14 mouse cellular contexts compared by ENCODE assay signal in genomic region chr2:116019466-116019794, GRCm38 (mm10). TPM values are rescaled to one million over a fixed set of nuclear protein-coding genes. Genes with fewer than 3 reads are reported as not detected.
DNase-seq lines count a peak whose midpoint lies in the region; ATAC-seq lines count a peak whose summit lies in the region.
"Had no signal": no experiment of that assay in that cellular context is flagged by ENCODE, and none has a peak within 500 bp of the region (broad histone marks: within the 10 kb centered on the region; RNA-seq: fewer than 3 reads in every experiment).

No protein-coding gene starts in this region.

- intact Hi-C loops in heart, postnatal 10 days (cut with DNase I): no loop called here

- H3K27me3 ChIP-seq in heart, embryonic 10.5 days (ENCODE audit: insufficient read depth, poor library complexity, severe bottlenecking): no peaks in the 10 kb centered on the region
- H3K27me3 ChIP-seq in embryonic facial prominence, embryonic 12.5 days: no peaks in the 10 kb centered on the region
- H3K27me3 ChIP-seq in hindbrain, embryonic 16.5 days (replicated peaks; ENCODE audit: control insufficient read depth, insufficient read depth, low read length): no peaks in the 10 kb centered on the region
- H3K27me3 ChIP-seq in neural tube, embryonic 11.5 days (ENCODE audit: control insufficient read depth, insufficient read depth, low read length): no peaks in the 10 kb centered on the region
- H3K27me3 ChIP-seq: heart, embryonic 15.5 days; liver, embryonic 13.5 days had no signal

- ATAC-seq in embryonic facial prominence, embryonic 12.5 days (ENCODE audit: insufficient number of reproducible peaks, insufficient read depth, low FRiP score, low TSS enrichment): no peak
- ATAC-seq in hindbrain, embryonic 16.5 days: peak; percentile 31; the same call in 1 of the 2 replicates
- ATAC-seq in neural tube, embryonic 11.5 days (ENCODE audit: insufficient read depth, low FRiP score, low TSS enrichment): peak; percentile 16

- peaks cover 40% of the 10 kb centered on the region for H3K4me1 ChIP-seq in heart, embryonic 10.5 days
- H3K4me1 ChIP-seq in embryonic facial prominence, embryonic 12.5 days: peaks cover 26% of the 10 kb centered on the region
- H3K4me1 ChIP-seq in hindbrain, embryonic 16.5 days (ENCODE audit: control insufficient read depth, insufficient read depth, low read depth, low read length): peaks cover 26% of the 10 kb centered on the region
- peaks cover 32% of the 10 kb centered on the region for H3K4me1 ChIP-seq in neural tube, embryonic 11.5 days (ENCODE audit: control insufficient read depth, insufficient read depth, low read length)

- WGBS in heart, embryonic 10.5 days: 75% methylated on average over 6 of the region's 6 CpGs
- WGBS in embryonic facial prominence, embryonic 12.5 days: 47% methylated on average over 6 of the region's 6 CpGs
- 24% methylated on average over 6 of the region's 6 CpGs for WGBS in hindbrain, embryonic 16.5 days
- WGBS in neural tube, embryonic 11.5 days: 26% methylated on average over 6 of the region's 6 CpGs

- no peak for DNase-seq in heart, embryonic 10.5 days (ENCODE audit: low spot score)
- DNase-seq in heart, postnatal 10 days: no peak
- peak; percentile 56 for DNase-seq in neural tube, embryonic 11.5 days (ENCODE audit: low spot score)
- DNase-seq in cerebellum, postnatal 25 days: no peak
- DNase-seq in left cerebral cortex, adult 9 months (ENCODE audit: low spot score in 2 of 2): no peak
- no peak for DNase-seq in thymus, postnatal 10 days (ENCODE audit: low spot score in 2 of 2)
- DNase-seq: adrenal gland, postnatal 36 days; cerebellum, postnatal 36 days; liver, embryonic 13.5 days had no signal

- H3K36me3 ChIP-seq in heart, embryonic 10.5 days: peaks cover 28% of the 10 kb centered on the region; the same call in 1 of the 2 replicates
- no peaks in the 10 kb centered on the region for H3K36me3 ChIP-seq in embryonic facial prominence, embryonic 12.5 days
- H3K36me3 ChIP-seq in hindbrain, embryonic 16.5 days (ENCODE audit: control insufficient read depth, insufficient read depth, low read length): no peaks in the 10 kb centered on the region
- H3K36me3 ChIP-seq in neural tube, embryonic 11.5 days (ENCODE audit: control insufficient read depth, insufficient read depth, low read length): no peaks in the 10 kb centered on the region
- H3K36me3 ChIP-seq: liver, embryonic 13.5 days had no signal

- H3K4me3 ChIP-seq in heart, embryonic 10.5 days: no peak overlapping the region
- no peak overlapping the region for H3K4me3 ChIP-seq in embryonic facial prominence, embryonic 12.5 days
- no peak overlapping the region for H3K4me3 ChIP-seq in hindbrain, embryonic 16.5 days (ENCODE audit: low read length)
- no peak overlapping the region for H3K4me3 ChIP-seq in neural tube, embryonic 11.5 days (ENCODE audit: low read depth, low read length)
- H3K4me3 ChIP-seq: heart, embryonic 15.5 days; layer of hippocampus, adult 2 months; liver, embryonic 13.5 days had no signal

- no peak overlapping the region for H3K4me2 ChIP-seq in embryonic facial prominence, embryonic 12.5 days (replicated peaks)
- no peak overlapping the region; the same call in 1 of the 2 replicates for H3K4me2 ChIP-seq in hindbrain, embryonic 16.5 days (ENCODE audit: low read length)
- peak overlapping the region; percentile 10; the same call in 1 of the 2 replicates for H3K4me2 ChIP-seq in neural tube, embryonic 11.5 days (ENCODE audit: low read depth)
- H3K4me2 ChIP-seq: heart, embryonic 15.5 days; liver, embryonic 13.5 days had no signal

- peak overlapping the region; percentile 75 for H3K27ac ChIP-seq in heart, embryonic 10.5 days
- 0 out of 2 replicates have a peak overlapping the region, but pooled peaks have one; percentile 37 for H3K27ac ChIP-seq in embryonic facial prominence, embryonic 12.5 days
- peak overlapping the region; percentile 68 for H3K27ac ChIP-seq in hindbrain, embryonic 16.5 days (ENCODE audit: low read depth, low read length)
- peak overlapping the region; percentile 93 for H3K27ac ChIP-seq in neural tube, embryonic 11.5 days (ENCODE audit: low read depth, low read length)
- H3K27ac ChIP-seq: layer of hippocampus, adult 2 months had no signal

- H3K9me3 ChIP-seq in heart, embryonic 10.5 days: no peaks in the 10 kb centered on the region
- H3K9me3 ChIP-seq in embryonic facial prominence, embryonic 12.5 days: no peaks in the 10 kb centered on the region
- H3K9me3 ChIP-seq in hindbrain, embryonic 16.5 days (ENCODE audit: control insufficient read depth, low read length): no peaks in the 10 kb centered on the region
- no peaks in the 10 kb centered on the region for H3K9me3 ChIP-seq in neural tube, embryonic 11.5 days (ENCODE audit: control insufficient read depth, low read length)
- H3K9me3 ChIP-seq: heart, embryonic 15.5 days; liver, embryonic 13.5 days had no signal

- H3K9ac ChIP-seq in embryonic facial prominence, embryonic 12.5 days: no peak overlapping the region
- peak overlapping the region; percentile 20; the same call in 1 of the 2 replicates for H3K9ac ChIP-seq in hindbrain, embryonic 16.5 days (ENCODE audit: low read depth, low read length)
- peak overlapping the region; percentile 46 for H3K9ac ChIP-seq in neural tube, embryonic 11.5 days (ENCODE audit: low read length)
- H3K9ac ChIP-seq: heart, embryonic 15.5 days; liver, embryonic 13.5 days had no signal

RNA-seq across cellular contexts. Expression of gene Meis2, which starts 46.2 kb away (rescaled TPM):
- 45.2 and 62.7 TPM in 2 replicates for polyA plus RNA-seq in heart, embryonic 10.5 days (2016; fragmentation: Nextera tagmentation; extraction: Ambion mirVana)
- total RNA-seq in heart, postnatal 10 days (2021): 10 to 100 TPM; 22.4 to 27.5 TPM
- 71.2 and 71.7 TPM in 2 replicates for polyA plus RNA-seq in embryonic facial prominence, embryonic 12.5 days (2016; fragmentation: Nextera tagmentation; extraction: Ambion mirVana)
- 128 and 131 TPM in 2 replicates for polyA plus RNA-seq in hindbrain, embryonic 16.5 days (2015; fragmentation: Nextera tagmentation; extraction: Ambion mirVana)
- polyA plus RNA-seq in neural tube, embryonic 11.5 days (2014; fragmentation: Nextera tagmentation; extraction: Ambion mirVana): 111 and 117 TPM in 2 replicates
- total RNA-seq: megakaryocyte-erythroid progenitor cell, adult 5-6 weeks had no signal

Comparison
In these comparisons a context has a peak if more than half of its experiments do, and no peak if none do; other contexts are left out.
1. H3K27ac ChIP-seq: peak in every context shown above with its lines; median percentile 93 in neural tube, embryonic 11.5 days; 75 in heart, embryonic 10.5 days; 68 in hindbrain, embryonic 16.5 days; 37 in embryonic facial prominence, embryonic 12.5 days.